Mouse (Mus musculus): ENCODE results near the gene Opcml.

Gene Opcml

GRCm38 (mm10) chr9:28932069-28932468 is 1141.5 kb downstream of the Opcml start:
- no peak for DNase-seq (ENCODE audit: low spot score in 2 of 2)

GRCm38 (mm10) chr9:28937163-28937562 is 1146.6 kb downstream of the Opcml start:
- no peak for DNase-seq (ENCODE audit: low spot score in 2 of 2)

- no peak for DNase-seq (ENCODE audit: low spot score in 2 of 2)
These were observed 1147.4 kb downstream of the Opcml start for GRCm38 (mm10) chr9:28937980-28938379.

GRCm38 (mm10) chr9:28940901-28941300 is 1150.3 kb downstream of the Opcml start:
- DNase-seq (ENCODE audit: low spot score in 2 of 2), result no peak

- no peak for DNase-seq (ENCODE audit: low spot score in 2 of 2)
These were observed 1178.9 kb downstream of the Opcml start for GRCm38 (mm10) chr9:28969455-28969854.
